Mouse (Mus musculus) brain, embryonic 14.5 days (tissue): ENCODE measurements around the gene Sapcd2. TPM values are rescaled to one million over a fixed set of nuclear protein-coding genes. Genes with fewer than 3 reads are reported as not detected.
A peak's percentile ranks its signal among the peaks of the same experiment; 100 is the strongest.

Experiments used
- DNase-seq: peaks from one replicate; pipeline ENCODE4 v3.0.0-alpha.2; 2011; ENCODE audit warnings: low read depth
- CTCF ChIP-seq: fragments of 200-500 bp; IDR thresholded peaks from 2 replicates; pipeline ENCODE4 v1.5.1; 2012; ENCODE audit warnings: inconsistent platforms, mild to moderate bottlenecking, moderate library complexity, borderline replicate concordance; ENCODE audit not compliant: insufficient read depth, insufficient read length; ENCODE audit errors: extremely low read depth
- POLR2A ChIP-seq: fragments of 200-500 bp; IDR thresholded peaks from 2 replicates; pipeline ENCODE4 v1.6.1; 2012; ENCODE audit warnings: mild to moderate bottlenecking, inconsistent platforms, borderline replicate concordance; ENCODE audit not compliant: poor library complexity, insufficient read depth, insufficient read length, severe bottlenecking; ENCODE audit errors: extremely low read depth
- polyA plus RNA-seq: library from polyadenylated mRNA; depleted of rRNA; stranded (reverse); fragments of >200 nt; gene quantifications from 2 replicates; pipeline ENCODE4 v1.2.3, GENCODE M21; 2012

Sapcd2 gene
- polyA plus RNA-seq, 1 experiment = 20.1 TPM

GRCm38 (mm10) chr2:25391266-25391665 lies 19.1 kb downstream of the Sapcd2 start:
- TF ChIP-seq CTCF (no peak), POLR2A (no peak)
- DNase-seq = no peak

DNA sequence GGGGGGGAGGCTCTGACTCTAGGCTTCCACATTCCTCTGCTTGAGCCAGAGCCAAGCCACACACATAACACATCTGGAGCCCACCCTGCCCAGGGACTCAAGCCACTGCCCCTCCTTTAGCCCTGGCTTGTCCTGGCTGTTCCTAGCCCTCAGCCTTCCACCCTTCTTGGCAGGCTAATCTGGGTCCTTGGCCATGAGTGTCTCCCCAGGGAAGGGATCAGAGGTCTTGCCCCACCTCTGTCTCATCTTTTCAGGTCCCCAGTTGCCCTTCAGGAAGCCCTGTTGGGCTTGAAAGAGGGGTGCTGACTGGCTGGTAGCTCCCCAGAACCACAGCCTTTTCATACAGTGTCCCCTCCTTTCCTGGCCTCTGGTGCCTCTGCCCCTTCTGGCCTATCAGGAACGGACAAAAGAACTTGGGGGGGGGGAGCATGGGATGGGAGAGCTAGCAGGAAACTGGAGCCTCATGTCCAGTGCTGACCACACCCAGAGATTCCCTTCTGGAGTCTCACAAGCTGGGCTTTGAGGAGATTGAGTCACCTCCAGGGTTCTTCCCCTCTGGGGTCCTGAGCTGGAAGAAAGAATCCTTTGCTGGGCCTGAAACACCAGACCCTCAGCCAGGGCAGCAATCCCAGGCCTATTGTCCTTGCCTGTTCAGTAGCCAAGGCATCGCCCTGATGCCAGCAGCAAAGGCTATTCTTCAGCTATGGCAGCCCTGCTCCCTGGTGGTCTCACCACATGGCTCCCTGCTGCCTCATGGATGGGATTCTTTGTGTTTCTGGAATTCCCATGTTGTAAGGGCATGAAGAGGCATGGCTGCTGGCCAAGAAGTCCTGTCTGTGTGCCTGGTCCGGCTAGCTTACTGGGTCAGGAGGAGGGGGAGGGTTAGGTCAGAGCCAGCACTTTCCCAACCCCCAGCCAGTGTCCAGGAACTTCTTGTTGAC lies 22.4 kb downstream of the Sapcd2 start:
- TF ChIP-seq POLR2A = no peak
- TF ChIP-seq CTCF = no peak
- peak; percentile 83 for DNase-seq

- TF ChIP-seq POLR2A (no peak), CTCF (peak; percentile 32; the same call in 1 of the 2 replicates)
Measured at GRCm38 (mm10) chr2:25395721-25396596, 23.8 kb downstream of the Sapcd2 start, which contains the start of gene Entpd2. Entpd2 (plus strand) TSS chr2:25395874.

GRCm38 (mm10) chr2:25396597-25396983 lies 24.5 kb downstream of the Sapcd2 start:
- no peak for DNase-seq
- TF ChIP-seq CTCF (no peak), POLR2A (no peak)

More at GRCm38 (mm10) chr2:25395721-25396596, 23.8 kb downstream of the Sapcd2 start, which contains the start of gene Entpd2:
- peak; percentile 40 for DNase-seq

GRCm38 (mm10) chr2:25397010-25397409 lies 24.9 kb downstream of the Sapcd2 start:
- TF ChIP-seq POLR2A = no peak
- no peak for TF ChIP-seq CTCF
- no peak for DNase-seq

DNA sequence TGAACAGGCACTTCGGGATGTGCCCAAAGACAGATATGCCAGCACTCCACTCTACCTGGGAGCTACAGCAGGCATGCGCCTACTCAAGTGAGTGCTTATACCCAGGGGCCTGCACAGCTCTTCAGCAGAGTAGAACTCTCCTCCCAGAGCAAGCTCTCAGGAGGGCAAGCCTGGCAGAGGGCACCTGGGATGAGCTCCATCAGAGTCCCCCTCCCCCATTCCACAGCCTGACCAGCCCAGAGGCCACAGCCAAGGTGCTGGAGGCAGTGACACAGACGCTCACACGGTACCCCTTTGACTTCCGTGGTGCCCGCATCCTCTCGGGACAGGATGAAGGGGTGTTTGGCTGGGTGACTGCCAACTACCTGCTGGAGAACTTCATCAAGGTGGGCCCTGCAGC lies 25.9 kb downstream of the Sapcd2 start:
- no peak for DNase-seq
- TF ChIP-seq POLR2A (no peak), CTCF (no peak)

DNA sequence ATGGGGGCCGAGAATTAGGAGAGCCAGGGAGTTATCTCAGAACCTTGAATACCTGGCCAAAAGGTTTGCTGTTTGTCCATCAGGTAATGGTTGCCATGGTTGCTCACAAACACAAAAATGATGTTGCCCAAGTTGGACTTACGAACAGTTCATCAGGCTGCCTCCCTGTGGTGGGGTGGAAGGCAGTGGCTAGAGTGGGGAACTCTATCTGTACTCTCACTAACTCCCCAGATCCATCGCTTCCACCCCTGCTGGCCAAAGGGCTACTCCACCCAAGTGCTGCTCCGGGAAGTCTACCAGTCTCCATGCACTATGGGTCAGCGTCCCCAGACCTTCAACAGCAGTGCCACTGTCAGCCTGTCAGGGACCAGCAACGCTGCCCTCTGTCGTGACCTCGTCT lies 26.9 kb downstream of the Sapcd2 start, which contains the start of gene Npdc1:
TSS of gene Npdc1 (plus strand) at position 301 of the 400 bp plus-strand sequence.
- no peak for DNase-seq
- TF ChIP-seq POLR2A (no peak), CTCF (no peak)

GRCm38 (mm10) chr2:25400291-25400690 lies 28.2 kb downstream of the Sapcd2 start:
- no peak for DNase-seq
- TF ChIP-seq POLR2A (no peak), CTCF (no peak)

- peak; percentile 69 for TF ChIP-seq CTCF
- no peak for TF ChIP-seq POLR2A
- peak; percentile 76 for DNase-seq
Measured at GRCm38 (mm10) chr2:25400764-25401163, 28.6 kb downstream of the Sapcd2 start.

DNA sequence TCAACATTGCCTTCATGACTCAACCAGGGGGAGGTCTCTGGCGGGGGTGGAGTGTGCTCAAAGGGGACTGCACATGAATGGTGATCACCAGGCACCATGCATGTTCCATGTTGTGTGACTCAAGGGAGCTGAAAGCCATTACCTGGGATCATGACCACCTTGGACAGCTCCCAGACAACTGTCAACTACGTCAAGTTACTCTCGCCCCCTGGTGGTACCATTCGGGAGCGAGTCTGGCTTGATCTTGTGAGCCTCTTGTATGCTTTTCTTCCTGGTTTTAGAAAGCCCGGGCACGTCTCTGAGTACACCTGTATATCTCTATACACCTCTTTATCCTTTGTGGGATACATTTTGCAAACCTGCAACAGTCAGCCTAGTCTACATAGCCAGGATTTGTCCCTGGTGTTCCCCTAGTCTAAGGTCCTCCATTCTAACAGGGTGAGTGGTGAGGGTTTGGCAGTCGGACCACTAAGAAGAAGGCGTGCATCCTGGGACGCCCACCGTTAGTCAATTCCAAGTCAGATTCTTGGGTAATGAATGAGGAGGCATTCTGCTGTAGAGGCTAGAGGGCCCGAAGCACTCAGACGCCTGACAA lies 30.4 kb downstream of the Sapcd2 start:
- TF ChIP-seq CTCF (peak; percentile 81), POLR2A (no peak)
- peak; percentile 93 for DNase-seq

DNA sequence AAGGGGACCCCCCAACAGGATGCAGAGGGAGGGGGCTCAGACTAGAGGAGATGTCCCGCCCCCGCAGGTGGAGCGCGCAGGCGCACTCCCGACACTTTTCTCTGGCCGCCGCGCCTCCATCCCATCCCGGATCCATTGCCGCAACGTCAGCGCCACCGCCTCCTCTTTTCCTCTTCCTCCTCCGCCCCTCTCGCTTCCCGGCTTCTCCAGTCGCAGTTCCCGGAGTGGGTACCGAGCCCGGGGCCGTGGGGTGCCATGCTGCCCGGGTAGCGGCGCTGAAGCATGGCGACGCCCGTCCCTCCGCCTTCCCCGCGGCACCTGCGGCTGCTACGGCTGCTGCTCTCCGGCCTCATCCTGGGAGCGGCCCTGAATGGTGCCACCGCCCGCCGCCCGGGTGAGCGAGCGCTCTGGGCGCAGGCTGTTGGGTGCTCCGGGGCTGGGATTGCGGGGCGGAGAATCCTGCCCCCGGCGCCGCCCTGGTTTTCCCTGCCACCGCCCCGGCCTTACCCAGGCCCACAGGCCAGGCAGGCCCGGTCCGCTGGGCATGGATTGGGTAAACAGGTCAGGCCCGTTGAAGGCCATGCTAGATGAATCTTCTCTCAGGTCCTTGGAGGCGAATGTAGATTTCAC lies 31.0 kb downstream of the Sapcd2 start:
- TF ChIP-seq CTCF (no peak), POLR2A (0 out of 2 replicates have a peak, but pooled peaks have one; percentile 14)
- peak; percentile 95 for DNase-seq

- no peak for TF ChIP-seq POLR2A
- TF ChIP-seq CTCF = no peak
- DNase-seq = no peak
Measured at GRCm38 (mm10) chr2:25403994-25404393, 31.9 kb downstream of the Sapcd2 start.
